Mouse (Mus musculus) embryo, embryonic 11.5 days (tissue): Measurements from ENCODE around the gene Ace2.

Experiments
- DNase-seq: peaks from one replicate; pipeline ENCODE4 v3.0.0-alpha.2; 2012; ENCODE audit warnings: low read depth, low spot score

Ace2 gene

DNA sequence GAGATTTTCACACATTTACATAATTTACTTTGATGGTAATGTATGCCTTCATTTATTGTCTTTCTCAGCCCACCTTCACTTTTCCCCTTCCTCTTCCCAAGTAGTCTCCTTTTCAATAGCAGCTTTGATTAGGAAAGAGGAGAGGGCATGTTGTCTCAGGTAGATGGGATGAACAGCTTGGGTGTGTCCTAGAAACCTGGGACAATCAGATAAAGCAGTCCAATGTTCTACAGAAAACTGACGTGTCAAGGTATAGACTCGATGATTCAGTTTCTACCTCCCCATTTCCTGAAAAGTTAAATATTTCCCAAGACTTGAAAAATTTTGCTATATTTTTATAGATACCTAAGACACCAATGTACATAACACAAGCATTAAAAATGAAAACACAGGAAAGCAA, 39.7 kb downstream of the Ace2 start:
- DNase-seq = no peak

DNA sequence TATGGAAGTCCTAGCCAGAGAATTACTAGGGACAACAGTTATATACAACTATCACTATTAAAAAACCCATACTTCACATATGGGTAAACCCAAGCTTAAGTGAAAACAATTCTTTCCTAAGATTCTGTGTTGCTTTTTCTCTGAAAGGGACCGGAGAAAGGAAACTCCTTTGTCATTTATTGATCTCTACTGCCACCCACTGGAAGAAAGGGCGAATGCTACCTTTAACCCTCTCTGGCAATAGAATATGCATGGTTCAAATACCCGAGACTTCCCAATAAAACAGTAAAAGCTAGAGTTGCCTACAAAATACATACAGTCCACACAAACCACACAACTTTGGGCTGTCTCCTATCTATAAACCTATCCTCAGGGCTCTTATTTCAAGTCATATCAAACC, 40.6 kb downstream of the Ace2 start:
- DNase-seq = peak; percentile 27

DNA sequence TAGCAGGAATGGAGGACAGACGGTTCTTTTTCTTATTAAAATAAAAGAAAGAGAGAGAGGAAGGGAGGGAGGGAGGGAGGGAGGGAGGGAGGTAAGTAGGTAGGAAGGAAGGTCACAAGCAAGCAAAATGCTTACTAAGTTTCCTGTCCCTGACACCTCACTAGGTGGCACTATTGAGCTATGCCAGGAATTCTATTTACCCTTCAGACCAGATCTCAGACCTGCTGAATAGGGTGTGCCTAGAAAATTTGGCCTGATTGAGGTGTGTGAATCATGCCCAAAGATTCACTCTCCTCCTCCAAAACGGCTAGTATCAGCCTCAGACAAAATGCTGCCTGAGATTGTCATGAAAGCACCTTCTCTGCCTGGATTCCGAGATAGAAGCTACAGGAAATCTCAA, 44.7 kb downstream of the Ace2 start:
- peak; percentile 32 for DNase-seq

DNA sequence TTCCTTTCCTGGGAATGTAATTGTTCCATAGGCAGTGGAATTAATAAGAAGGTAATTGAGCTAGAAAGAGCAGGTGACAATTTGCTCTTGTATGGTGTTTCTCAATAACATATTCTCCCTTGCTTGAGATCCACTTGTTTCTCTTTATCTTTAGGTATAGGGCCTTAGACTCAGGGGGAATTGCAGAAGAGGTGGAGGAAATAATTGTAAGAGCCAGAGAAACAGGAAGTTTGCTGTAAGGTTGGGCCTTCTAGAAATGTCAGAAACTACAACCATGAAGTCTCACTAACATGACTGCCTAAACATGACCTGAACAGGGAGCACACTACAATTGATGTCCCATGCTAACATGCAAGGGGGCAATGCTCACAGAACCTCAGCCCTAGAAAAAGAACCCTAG, 50.7 kb downstream of the Ace2 start:
- no peak for DNase-seq

DNA sequence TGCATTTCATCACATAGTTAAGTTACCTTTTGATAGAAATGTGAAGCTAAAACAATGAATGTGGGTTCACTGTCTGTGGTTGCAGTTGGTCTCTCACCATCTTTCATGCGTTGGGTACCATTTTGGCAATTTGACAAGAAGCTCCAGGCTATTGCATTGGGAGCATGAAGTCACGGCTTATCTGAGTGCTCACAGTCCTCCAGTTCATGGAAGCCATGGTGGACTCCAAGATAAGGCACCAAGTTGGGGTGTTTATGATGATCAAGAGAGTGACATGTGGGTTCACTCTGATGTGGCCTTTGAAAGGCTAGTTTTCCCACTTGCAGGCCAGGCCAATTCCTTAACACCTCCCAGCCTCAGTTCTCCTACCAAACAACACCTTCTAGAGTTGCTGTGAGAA, 58.5 kb downstream of the Ace2 start:
- no peak for DNase-seq

DNA sequence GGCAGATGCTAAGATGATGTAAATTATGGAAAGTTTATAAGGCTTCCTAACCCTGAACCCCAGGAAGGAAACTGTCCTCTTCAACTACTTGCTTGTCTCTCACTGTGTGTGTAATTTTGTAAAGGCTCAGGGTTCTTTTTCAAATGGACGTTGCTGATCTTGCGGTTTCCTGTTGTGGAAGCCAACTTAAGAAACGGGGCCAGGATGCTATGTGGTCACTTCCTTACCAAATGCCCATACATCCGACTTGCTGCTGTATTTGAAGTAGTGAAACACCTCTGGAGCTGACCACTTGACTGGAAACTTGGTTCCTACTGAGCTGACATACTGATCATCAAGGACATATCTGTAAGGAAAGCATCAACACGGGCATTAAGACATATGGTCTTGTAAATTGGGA, 61.4 kb downstream of the Ace2 start:
- no peak for DNase-seq

DNA sequence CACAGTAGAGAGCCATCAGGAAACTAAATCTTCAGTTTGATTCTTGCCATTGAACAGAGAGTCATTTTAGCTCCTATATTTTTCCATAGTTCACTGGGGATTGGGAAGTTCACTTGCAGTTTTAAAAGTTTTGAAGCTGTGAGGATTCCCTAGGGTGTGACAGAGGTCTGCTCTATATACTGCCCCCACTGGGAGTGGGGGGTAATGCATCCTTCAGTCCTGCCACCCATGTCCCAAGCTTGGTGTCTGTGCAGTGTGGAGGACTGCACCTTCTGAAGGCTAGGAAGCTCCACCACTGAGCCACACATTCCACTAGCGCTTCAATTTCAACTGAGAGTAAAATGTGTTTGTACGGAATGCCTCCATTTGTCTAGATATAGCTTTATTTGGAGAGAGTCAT, 82.9 kb downstream of the Ace2 start:
- no peak for DNase-seq

DNA sequence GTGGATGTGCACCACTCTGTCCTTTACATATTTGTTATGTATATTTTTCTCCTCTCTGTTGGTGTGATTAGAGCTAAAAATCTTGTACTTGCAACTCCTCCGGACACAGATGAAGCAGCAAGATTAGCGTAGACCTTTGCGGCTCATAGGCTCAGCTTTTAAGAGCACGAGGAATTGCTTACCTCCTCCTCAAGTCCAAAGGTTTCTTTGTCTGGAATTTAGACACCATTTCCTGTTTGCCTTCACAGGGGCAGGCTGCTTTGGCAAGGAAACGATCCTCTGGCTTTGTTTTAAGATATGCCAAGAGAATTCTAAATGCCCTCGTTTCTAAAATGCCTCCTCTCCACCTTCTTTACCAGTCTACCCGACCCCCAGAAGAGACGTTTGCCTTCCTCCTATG, 94.2 kb downstream of the Ace2 start:
- DNase-seq = no peak
